Mouse (Mus musculus) megakaryocyte-erythroid progenitor cell, adult 5 weeks (primary cell): ENCODE data around the gene Vmn1r197. TPM values are rescaled to one million over a fixed set of nuclear protein-coding genes. Genes with fewer than 3 reads are reported as not detected.

Experiments used
- polyA plus RNA-seq: library from polyadenylated mRNA; stranded (reverse); fragments of >175 nt; gene quantifications from 2 replicates; pipeline ENCODE4 v1.2.3, GENCODE M21; 2012

Vmn1r197 gene
- polyA plus RNA-seq = not detected in 2 replicates

DNA sequence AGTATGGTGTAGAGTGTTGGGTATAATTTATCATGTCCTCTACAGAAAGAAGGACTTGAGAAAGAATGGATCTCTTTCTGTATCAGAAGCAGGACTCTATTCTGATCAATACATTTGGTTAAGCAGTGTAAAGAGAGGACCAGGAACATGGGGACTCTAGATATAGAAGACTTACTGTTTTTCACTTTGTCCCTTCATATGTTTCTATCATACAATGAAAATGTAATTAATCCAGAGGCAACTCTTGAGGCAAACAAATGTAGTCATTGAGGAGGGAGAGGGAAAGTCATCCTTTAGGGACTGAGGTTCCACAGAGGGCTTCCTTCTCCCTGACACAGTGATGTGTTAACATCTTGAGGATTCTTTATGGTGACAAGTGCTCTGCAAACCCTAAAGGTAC lies at the start of gene Vmn1r197:
Vmn1r197 (plus strand) TSS at position 301 of the 400 bp plus-strand sequence.

DNA sequence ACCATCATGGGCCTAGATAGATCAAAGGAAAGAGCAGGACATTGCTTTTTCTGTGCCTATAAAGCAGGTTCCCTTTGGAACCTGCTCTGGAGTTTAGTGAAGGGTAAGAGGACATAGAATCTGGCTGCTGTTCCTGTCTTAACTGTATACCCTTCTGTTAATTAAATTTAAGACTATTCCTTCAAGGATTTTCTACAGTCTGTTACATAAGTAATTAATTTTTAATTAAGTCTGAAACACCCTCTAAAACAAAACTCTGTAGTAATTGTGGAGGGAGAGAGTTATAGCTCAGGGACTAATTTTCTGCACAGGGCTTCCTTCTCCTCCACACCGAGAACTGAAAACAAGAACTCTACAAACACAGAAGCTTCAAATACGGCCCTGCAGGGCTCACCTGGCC lies 34.8 kb upstream of the Vmn1r197 start, which contains the start of gene Vmn1r196:
Vmn1r196 (plus strand) TSS at position 301 of the 400 bp plus-strand sequence.

GRCm38 (mm10) chr13:22350064-22350463 lies 25.7 kb downstream of the Vmn1r197 start, which contains the start of gene Vmn1r198:
Vmn1r198 (plus strand) TSS chr13:22350364.

DNA sequence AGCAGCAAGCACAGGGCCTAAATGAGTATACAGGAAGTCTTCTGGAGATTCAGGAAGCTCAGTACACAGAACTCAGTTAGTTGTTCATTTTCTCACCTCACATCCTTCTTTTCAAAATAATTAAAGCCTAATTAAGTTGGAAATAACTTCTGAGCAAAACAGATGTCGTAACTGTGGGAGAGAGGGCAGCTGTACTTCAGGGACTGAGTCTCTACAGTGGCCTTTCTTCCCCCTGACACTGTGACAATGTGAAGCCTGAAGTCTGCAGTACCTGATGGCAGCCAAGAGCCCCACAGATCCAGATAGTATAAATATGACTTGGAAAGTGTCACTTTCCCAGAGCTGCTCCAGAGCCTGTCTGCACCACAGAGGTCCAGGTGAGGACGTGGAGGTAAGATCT lies 55.1 kb downstream of the Vmn1r197 start, which contains the start of gene Vmn1r199:
Vmn1r199 (plus strand) TSS at position 301 of the 400 bp plus-strand sequence.

Other genes starting within 250 kb of the Vmn1r197 start
- gene Vmn1r188, start 240.1 kb upstream of the Vmn1r197 start, polyA plus RNA-seq = not detected in 2 replicates
- gene Vmn1r189, start 218.8 kb upstream of the Vmn1r197 start, polyA plus RNA-seq = not detected in 2 replicates
- not detected in 2 replicates for gene Vmn1r191, start 140.6 kb upstream of the Vmn1r197 start, polyA plus RNA-seq
- not detected in 2 replicates for gene Vmn1r192, start 133.4 kb upstream of the Vmn1r197 start, polyA plus RNA-seq
- 0.02 TPM in 1 of 2 replicates, not detected in the other for gene Vmn1r193, start 101.4 kb upstream of the Vmn1r197 start, polyA plus RNA-seq
- not detected in 2 replicates for gene Vmn1r194, start 80.4 kb upstream of the Vmn1r197 start, polyA plus RNA-seq
- not detected in 2 replicates for gene Vmn1r195, start 54.1 kb upstream of the Vmn1r197 start, polyA plus RNA-seq
- not detected in 2 replicates for gene Vmn1r196, start 34.7 kb upstream of the Vmn1r197 start, polyA plus RNA-seq
- gene Vmn1r198, start 25.8 kb downstream of the Vmn1r197 start, polyA plus RNA-seq = not detected in 2 replicates
- gene Vmn1r199, start 55.2 kb downstream of the Vmn1r197 start, polyA plus RNA-seq = not detected in 2 replicates
- not detected in 2 replicates for gene Vmn1r200, start 65.8 kb downstream of the Vmn1r197 start, polyA plus RNA-seq
- not detected in 2 replicates for gene Vmn1r201, start 147.3 kb downstream of the Vmn1r197 start, polyA plus RNA-seq
- gene Vmn1r202, start 180.8 kb downstream of the Vmn1r197 start, polyA plus RNA-seq = not detected in 2 replicates
- not detected in 2 replicates for gene Vmn1r203, start 193.5 kb downstream of the Vmn1r197 start, polyA plus RNA-seq
- gene Vmn1r204, start 228.6 kb downstream of the Vmn1r197 start, polyA plus RNA-seq = not detected in 2 replicates